Mouse (Mus musculus) testis, adult 2 months (tissue): ENCODE measurements around the gene Rpl41. TPM values are rescaled to one million over a fixed set of nuclear protein-coding genes. Genes with fewer than 3 reads are reported as not detected.
"Not testable (repeated sequence)": the region's sequence is repeated elsewhere in the genome, so short reads cannot be mapped to it uniquely, and the experiment has no call there.

Experiments used
- H3K27ac ChIP-seq: fragments of 200-500 bp; 2 replicates; pipeline ENCODE4 v1.5.1; 2012; ENCODE audit warnings: low read depth, low read length; ENCODE audit not compliant: control insufficient read depth, insufficient read depth
- H3K27me3 ChIP-seq: fragments of 200-500 bp; 2 replicates; pipeline ENCODE4 v1.6.1; 2012; ENCODE audit warnings: mild to moderate bottlenecking, low read length, moderate library complexity; ENCODE audit not compliant: control insufficient read depth, insufficient read depth
- H3K36me3 ChIP-seq: fragments of 200-500 bp; 2 replicates; pipeline ENCODE4 v1.6.1; 2012; ENCODE audit warnings: mild to moderate bottlenecking, low read length; ENCODE audit not compliant: control insufficient read depth, insufficient read depth
- H3K4me1 ChIP-seq: fragments of 200-500 bp; 2 replicates; pipeline ENCODE4 v1.6.1; 2012; ENCODE audit warnings: low read length; ENCODE audit not compliant: control insufficient read depth, insufficient read depth
- H3K4me3 ChIP-seq: fragments of 200-500 bp; 2 replicates; pipeline ENCODE4 v1.5.1; 2012; ENCODE audit warnings: low read depth, mild to moderate bottlenecking, low read length, moderate library complexity, mixed read lengths; ENCODE audit not compliant: control insufficient read depth
- CTCF ChIP-seq: fragments of 200-500 bp; IDR thresholded peaks from 2 replicates; pipeline ENCODE4 v1.5.1; 2012; ENCODE audit warnings: low read depth, mild to moderate bottlenecking, inconsistent platforms, low read length, moderate library complexity; ENCODE audit not compliant: control insufficient read depth, insufficient read depth, insufficient replicate concordance
- POLR2A ChIP-seq: fragments of 200-500 bp; IDR thresholded peaks from 2 replicates; pipeline ENCODE4 v1.6.1; 2012; ENCODE audit warnings: low read depth, mild to moderate bottlenecking, inconsistent platforms, low read length, moderate library complexity; ENCODE audit not compliant: control insufficient read depth
- polyA plus RNA-seq: library from polyadenylated mRNA; depleted of rRNA; stranded (reverse); fragments of >200 nt; gene quantifications from 2 replicates; pipeline ENCODE4 v1.2.3, GENCODE M21; 2012

Gene Rpl41
- polyA plus RNA-seq, 1 experiment, result 1,504 TPM

GRCm38 (mm10) chr10:128578330-128578729 lies 29.2 kb upstream of the Rpl41 start:
- no peak for TF ChIP-seq CTCF
- TF ChIP-seq POLR2A, result no peak

GRCm38 (mm10) chr10:128575063-128575462 lies 26.0 kb upstream of the Rpl41 start:
- H3K36me3 ChIP-seq, result no peaks in the 10 kb centered on the region
- no peak for TF ChIP-seq POLR2A
- peak; percentile 16; the same call in 1 of the 2 replicates for TF ChIP-seq CTCF
- H3K27ac ChIP-seq, result no peak overlapping the region
- no peak overlapping the region for H3K4me3 ChIP-seq
- H3K27me3 ChIP-seq, result no peaks in the 10 kb centered on the region
- no peaks in the 10 kb centered on the region for H3K4me1 ChIP-seq

More at GRCm38 (mm10) chr10:128578330-128578729, 29.2 kb upstream of the Rpl41 start:
- H3K27ac ChIP-seq, result no peak overlapping the region
- H3K27me3 ChIP-seq, result no peaks in the 10 kb centered on the region
- H3K36me3 ChIP-seq, result no peaks in the 10 kb centered on the region
- H3K4me1 ChIP-seq, result peaks cover 4% of the 10 kb centered on the region
- no peak overlapping the region for H3K4me3 ChIP-seq

- peak within 1 kb of the TSS; percentile 90 for H3K4me3 ChIP-seq
- no peaks in the 10 kb centered on the region for H3K27me3 ChIP-seq
- peak within 1 kb of the TSS; percentile 96 for H3K27ac ChIP-seq
- 0 out of 2 replicates have a peak, but pooled peaks cover under 1% of the 10 kb centered on the region for H3K36me3 ChIP-seq
- peaks cover 2% of the 10 kb centered on the region; the same call in 1 of the 2 replicates for H3K4me1 ChIP-seq
- TF ChIP-seq CTCF (no peak), POLR2A (peak; percentile 90)
Measured at GRCm38 (mm10) chr10:128565788-128566531, 16.9 kb upstream of the Rpl41 start, which contains the start of gene Pa2g4. TSS of gene Pa2g4 (minus strand) at chr10:128565987.

- Histone ChIP-seq H3K36me3 (peaks cover 3% of the 10 kb centered on the region), H3K27me3 (no peaks in the 10 kb centered on the region), H3K4me3 (peak overlapping the region; percentile 90), H3K4me1 (peaks cover 2% of the 10 kb centered on the region; the same call in 1 of the 2 replicates), H3K27ac (peak overlapping the region; percentile 80)
- TF ChIP-seq POLR2A, result no peak
- no peak for TF ChIP-seq CTCF
Measured at GRCm38 (mm10) chr10:128565206-128565787, 16.2 kb upstream of the Rpl41 start.

- H3K27me3 ChIP-seq, result no peaks in the 10 kb centered on the region
- H3K4me3 ChIP-seq, result no peak overlapping the region
- H3K36me3 ChIP-seq, result peaks cover 3% of the 10 kb centered on the region
- peaks cover 2% of the 10 kb centered on the region; the same call in 1 of the 2 replicates for H3K4me1 ChIP-seq
- TF ChIP-seq CTCF (no peak), POLR2A (no peak)
- no peak overlapping the region for H3K27ac ChIP-seq
Measured at GRCm38 (mm10) chr10:128563544-128563943, 14.4 kb upstream of the Rpl41 start.

- no peak for TF ChIP-seq CTCF
- TF ChIP-seq POLR2A, result no peak
- Histone ChIP-seq H3K27me3 (no peaks in the 10 kb centered on the region), H3K36me3 (peaks cover 3% of the 10 kb centered on the region), H3K4me3 (no peak overlapping the region), H3K27ac (no peak overlapping the region), H3K4me1 (no peaks in the 10 kb centered on the region)
Measured at GRCm38 (mm10) chr10:128556963-128557362, 7.9 kb upstream of the Rpl41 start.

- H3K36me3 ChIP-seq, result peaks cover 3% of the 10 kb centered on the region
- TF ChIP-seq CTCF (no peak), POLR2A (no peak)
- H3K27ac ChIP-seq, result no peak overlapping the region
- H3K4me1 ChIP-seq, result no peaks in the 10 kb centered on the region
- no peak overlapping the region for H3K4me3 ChIP-seq
- H3K27me3 ChIP-seq, result no peaks in the 10 kb centered on the region
Measured at GRCm38 (mm10) chr10:128556286-128556685, 7.2 kb upstream of the Rpl41 start.

- not testable (repeated sequence) for H3K36me3 ChIP-seq, H3K4me3 ChIP-seq, H3K4me1 ChIP-seq, H3K27me3 ChIP-seq, H3K27ac ChIP-seq
Measured at GRCm38 (mm10) chr10:128555567-128555966, 6.5 kb upstream of the Rpl41 start.

GRCm38 (mm10) chr10:128550144-128550823 lies 1.2 kb upstream of the Rpl41 start:
- H3K27ac ChIP-seq, H3K4me3 ChIP-seq: not testable (repeated sequence)

GRCm38 (mm10) chr10:128549682-128550057 lies 565 bp upstream of the Rpl41 start:
- H3K4me3 ChIP-seq, H3K4me1 ChIP-seq, H3K36me3 ChIP-seq, H3K27me3 ChIP-seq, H3K27ac ChIP-seq: not testable (repeated sequence)

More at GRCm38 (mm10) chr10:128550144-128550823, 1.2 kb upstream of the Rpl41 start:
- not testable (repeated sequence) for H3K27me3 ChIP-seq, H3K36me3 ChIP-seq, H3K4me1 ChIP-seq
